Mouse (Mus musculus): ENCODE results near the gene Prr3. TPM values are rescaled to one million over a fixed set of nuclear protein-coding genes. Genes with fewer than 3 reads are reported as not detected.

Prr3 gene
- polyA plus RNA-seq, 1 experiment = 19.3 TPM

DNA sequence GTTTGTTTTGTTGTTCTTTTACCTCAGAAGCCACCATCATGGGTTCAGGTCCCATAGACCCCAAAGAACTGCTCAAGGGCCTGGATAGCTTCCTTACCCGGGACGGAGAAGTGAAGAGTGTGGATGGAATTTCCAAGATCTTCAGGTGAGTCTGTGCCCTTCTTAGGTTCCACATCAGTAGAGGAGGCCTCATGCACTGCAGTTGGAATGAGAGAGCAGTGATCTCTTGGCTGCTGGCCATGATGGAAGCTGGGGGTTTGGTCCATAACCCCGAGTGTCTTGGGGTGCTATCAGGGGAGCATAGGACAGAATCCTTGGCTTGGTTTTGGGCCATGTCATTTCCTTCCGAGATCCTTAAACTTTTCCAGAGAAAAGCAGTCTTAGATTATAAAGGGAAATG, 56.8 kb downstream of the Prr3 start:
- Histone ChIP-seq H3K27me3 (ENCODE audit: control insufficient read depth, insufficient read depth, low read length) (no peaks in the 10 kb centered on the region), H3K27ac (ENCODE audit: insufficient read depth, low read length) (no peak overlapping the region), H3K4me3 (ENCODE audit: extremely low read depth, insufficient read depth, insufficient read length) (no peak overlapping the region), H3K4me1 (ENCODE audit: control insufficient read depth, insufficient read depth, insufficient read length) (peaks cover 5% of the 10 kb centered on the region), H3K36me3 (ENCODE audit: control insufficient read depth, insufficient read depth, low read length) (peaks cover 26% of the 10 kb centered on the region)
- DNase-seq (ENCODE audit: low read depth in 1 of 2, low spot score in 2 of 2) = no peak
- TF ChIP-seq CTCF (IDR thresholded peaks at IDR 0.05; ENCODE audit: extremely low read depth, insufficient read depth, insufficient read length, insufficient replicate concordance) (no peak), POLR2A (IDR thresholded peaks at IDR 0.05; ENCODE audit: low read depth, low read length) (no peak)
- 93% methylated on average over 4 of the region's 4 CpGs for WGBS

DNA sequence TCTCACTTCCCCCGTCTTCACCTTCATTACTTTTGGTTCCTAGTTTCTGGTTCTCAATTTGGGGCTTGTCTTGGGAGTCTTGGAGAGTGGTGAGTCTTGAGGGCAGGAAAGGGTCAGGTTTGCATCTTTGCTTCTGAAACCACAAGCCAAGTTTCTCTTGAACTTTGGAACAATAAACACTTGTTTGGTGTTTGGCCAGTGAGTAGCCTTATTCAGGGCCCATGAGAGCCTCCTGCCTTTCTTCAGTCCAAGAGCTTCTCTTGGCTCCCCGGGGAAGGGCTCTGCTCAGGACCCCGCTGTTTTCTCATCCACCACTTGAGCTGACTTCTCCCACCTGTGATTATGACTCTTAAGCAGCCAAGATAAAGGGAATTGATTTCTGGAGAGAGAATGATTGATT, 57.5 kb downstream of the Prr3 start:
- peaks cover 24% of the 10 kb centered on the region for H3K36me3 ChIP-seq (ENCODE audit: control insufficient read depth, insufficient read depth, low read length)
- TF ChIP-seq CTCF (IDR thresholded peaks at IDR 0.05; ENCODE audit: extremely low read depth, insufficient read depth, insufficient read length, insufficient replicate concordance) = no peak
- no peak for TF ChIP-seq POLR2A (IDR thresholded peaks at IDR 0.05; ENCODE audit: low read depth, low read length)
- DNase-seq (ENCODE audit: low read depth in 1 of 2, low spot score in 2 of 2) = no peak

More for the DNA sequence above, 57.5 kb downstream of the Prr3 start:
- Histone ChIP-seq H3K4me1 (ENCODE audit: control insufficient read depth, insufficient read depth, insufficient read length) (peaks cover 5% of the 10 kb centered on the region), H3K27ac (ENCODE audit: insufficient read depth, low read length) (no peak overlapping the region), H3K27me3 (ENCODE audit: control insufficient read depth, insufficient read depth, low read length) (no peaks in the 10 kb centered on the region), H3K4me3 (ENCODE audit: extremely low read depth, insufficient read depth, insufficient read length) (no peak overlapping the region)
- WGBS = 68% methylated on average over 3 of the region's 3 CpGs

Other genes with a start within 250 kb of the Prr3 start
- gene Ier3, start 158.6 kb downstream of the Prr3 start, polyA plus RNA-seq (2012; rRNA removed) = 3.7 and 5.1 TPM in 2 replicates
- 29.9 and 35.8 TPM in 2 replicates for gene Flot1, start 157.0 kb downstream of the Prr3 start, polyA plus RNA-seq (2012; rRNA removed)
- gene Tubb5, start 141.9 kb downstream of the Prr3 start, polyA plus RNA-seq (2012; rRNA removed) = 305 and 404 TPM in 2 replicates
- 10.8 and 11.6 TPM in 2 replicates for gene Mdc1, start 138.7 kb downstream of the Prr3 start, polyA plus RNA-seq (2012; rRNA removed)
- gene Nrm, start 118.9 kb downstream of the Prr3 start, polyA plus RNA-seq (2012; rRNA removed) = 58.5 and 84.2 TPM in 2 replicates
- gene Ppp1r18, start 114.6 kb downstream of the Prr3 start, polyA plus RNA-seq (2012; rRNA removed) = 144 and 155 TPM in 2 replicates
- 79.1 and 85.7 TPM in 2 replicates for gene Dhx16, start 100.4 kb downstream of the Prr3 start, polyA plus RNA-seq (2012; rRNA removed)
- 35.4 and 39.9 TPM in 2 replicates for gene 2310061I04Rik, start 82.8 kb downstream of the Prr3 start, polyA plus RNA-seq (2012; rRNA removed)
- 24.3 and 34.8 TPM in 2 replicates for gene Atat1, start 70.2 kb downstream of the Prr3 start, polyA plus RNA-seq (2012; rRNA removed)
- 39.5 and 45.1 TPM in 2 replicates for gene Mrps18b, start 63.8 kb downstream of the Prr3 start, polyA plus RNA-seq (2012; rRNA removed)
- 26.1 and 27.1 TPM in 2 replicates for gene Ppp1r10, start 63.8 kb downstream of the Prr3 start, polyA plus RNA-seq (2012; rRNA removed)
- gene Abcf1, start 10.5 kb downstream of the Prr3 start, polyA plus RNA-seq (2012; rRNA removed) = 65.1 and 79.6 TPM in 2 replicates
- gene Gnl1, start 385 bp downstream of the Prr3 start, polyA plus RNA-seq (2012; rRNA removed) = 28.9 and 33.9 TPM in 2 replicates
- 19.1 and 19.2 TPM in 2 replicates for gene H2-T24, start 40.3 kb upstream of the Prr3 start, polyA plus RNA-seq (2012; rRNA removed)
- gene H2-T23, start 52.6 kb upstream of the Prr3 start, polyA plus RNA-seq (2012; rRNA removed) = 344 and 382 TPM in 2 replicates
- 60.3 and 61.9 TPM in 2 replicates for gene H2-T22, start 62.5 kb upstream of the Prr3 start, polyA plus RNA-seq (2012; rRNA removed)
- 0.08 and 0.22 TPM in 2 replicates for gene Gm6034, start 62.7 kb upstream of the Prr3 start, polyA plus RNA-seq (2012; rRNA removed)
- gene Gm11127, start 78.1 kb upstream of the Prr3 start, polyA plus RNA-seq (2012; rRNA removed) = 0.08 and 0.19 TPM in 2 replicates
- 0.43 and 0.44 TPM in 2 replicates for gene Gm19684, start 141.4 kb upstream of the Prr3 start, polyA plus RNA-seq (2012; rRNA removed)
- not detected in 2 replicates for gene Gm7030, start 149.2 kb upstream of the Prr3 start, polyA plus RNA-seq (2012; rRNA removed)
- gene Gm8909, start 188.3 kb upstream of the Prr3 start, polyA plus RNA-seq (2012; rRNA removed) = 0.15 TPM in 1 of 2 replicates, not detected in the other
- not detected in 2 replicates for gene H2-T3, start 210.1 kb upstream of the Prr3 start, polyA plus RNA-seq (2012; rRNA removed)

Data from spleen, adult 2 months (tissue).